Mouse (Mus musculus): ENCODE measurements around the gene Dync1li1. TPM values are rescaled to one million over a fixed set of nuclear protein-coding genes. Genes with fewer than 3 reads are reported as not detected.
"Not testable (repeated sequence)": the region's sequence is repeated elsewhere in the genome, so short reads cannot be mapped to it uniquely, and the experiment has no call there.

Gene Dync1li1
- total RNA-seq, 4 experiments from 2014 or later: 33.7 to 37.2 (median 35.5) TPM

GRCm38 (mm10) chr9:114727315-114727714, 38.7 kb downstream of the Dync1li1 start:
- DNase-seq (ENCODE audit: low spot score in 2 of 2): no peak

GRCm38 (mm10) chr9:114728432-114728831, 39.8 kb downstream of the Dync1li1 start:
- DNase-seq (ENCODE audit: low spot score in 2 of 2): not testable (repeated sequence)

GRCm38 (mm10) chr9:114729911-114730805, 41.6 kb downstream of the Dync1li1 start:
- DNase-seq (ENCODE audit: low spot score in 2 of 2): no peak

DNA sequence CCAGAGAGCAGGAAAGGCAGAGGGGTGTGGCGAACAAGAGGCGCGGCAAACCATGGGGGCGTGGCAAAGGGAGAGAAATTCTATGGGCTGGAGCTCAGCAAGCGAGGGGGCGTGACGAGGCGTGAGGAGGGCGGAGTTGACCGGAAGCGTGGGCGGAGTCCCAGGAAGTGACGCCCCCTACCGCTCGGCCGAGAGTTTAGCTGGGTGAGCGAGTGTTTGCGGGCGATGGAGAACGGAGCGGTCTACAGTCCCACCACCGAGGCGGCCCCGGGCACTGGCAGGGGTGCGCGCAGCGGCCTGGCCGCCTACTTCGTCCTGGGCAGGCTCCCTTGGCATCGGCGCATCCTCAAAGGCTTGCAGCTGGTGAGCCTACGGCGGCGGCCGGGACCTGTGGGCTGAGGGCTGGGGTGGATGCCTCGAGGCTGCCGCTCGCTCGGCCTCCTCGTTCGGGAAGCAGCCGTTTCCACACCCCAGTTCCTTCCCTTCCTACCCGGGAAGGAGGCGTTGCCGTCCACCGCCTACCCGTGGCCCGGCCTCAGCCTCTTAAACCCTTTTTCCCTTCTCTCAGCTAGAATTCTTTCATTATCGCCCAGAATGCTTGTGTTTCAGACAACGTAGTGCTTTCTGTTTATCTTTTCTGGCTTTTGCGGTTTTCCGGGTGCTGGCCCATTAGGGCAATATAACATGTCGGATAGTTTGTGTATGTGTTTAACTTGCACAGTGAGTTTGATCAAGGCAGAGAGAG, 42.6 kb downstream of the Dync1li1 start, which contains the start of gene Cmtm6:
TSS of gene Cmtm6 (plus strand) at position 106 of the 745 bp plus-strand sequence.
- peak; percentile 95 to 96 for DNase-seq (ENCODE audit: low spot score in 2 of 2)

- DNase-seq (ENCODE audit: low spot score in 2 of 2): no peak
Measured at GRCm38 (mm10) chr9:114731871-114732682, 43.5 kb downstream of the Dync1li1 start.

DNA sequence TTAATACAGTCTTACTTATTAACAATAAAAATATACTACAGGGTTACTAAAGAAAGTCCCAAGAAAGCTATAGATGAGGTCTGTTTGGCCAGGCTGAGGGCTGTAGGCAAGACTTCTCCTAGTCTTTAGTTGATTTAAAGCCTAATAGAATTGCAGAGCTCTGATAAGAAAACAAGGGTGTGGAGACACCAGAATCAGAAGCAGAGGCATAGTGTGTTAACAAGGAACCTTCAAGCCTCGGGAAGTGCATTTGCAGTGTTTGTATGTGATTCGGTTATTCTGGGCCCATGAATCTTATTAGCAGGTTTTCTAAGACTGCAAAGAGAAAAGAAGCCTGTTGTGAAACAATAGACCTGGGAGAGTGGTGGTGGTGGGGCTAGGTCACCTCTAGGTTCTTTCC, 44.6 kb downstream of the Dync1li1 start:
- no peak for DNase-seq (ENCODE audit: low spot score in 2 of 2)

GRCm38 (mm10) chr9:114736442-114736841, 47.9 kb downstream of the Dync1li1 start:
- DNase-seq (ENCODE audit: low spot score in 2 of 2): no peak

- no peak for DNase-seq (ENCODE audit: low spot score in 2 of 2)
Measured at GRCm38 (mm10) chr9:114740336-114740735, 51.7 kb downstream of the Dync1li1 start.

DNA sequence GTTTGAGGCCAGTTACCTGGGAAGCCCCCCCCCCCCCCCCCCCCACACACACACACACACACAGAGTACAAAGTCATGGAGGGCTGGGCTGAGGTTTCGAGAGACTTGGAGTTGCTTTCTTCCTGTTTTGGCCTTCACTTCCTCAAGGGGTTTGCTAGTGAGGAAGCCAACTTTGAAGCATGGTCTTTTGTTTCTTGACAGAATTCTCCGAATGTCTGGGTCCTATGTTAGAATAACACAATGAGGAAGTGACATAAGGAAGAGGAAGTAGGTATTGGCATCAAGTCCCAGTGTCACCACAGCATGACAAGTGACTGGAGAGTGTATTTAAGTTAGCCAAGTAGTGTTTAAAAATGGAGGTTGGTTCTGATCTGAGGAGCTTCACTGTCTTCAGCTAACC, 54.1 kb downstream of the Dync1li1 start:
- no peak for DNase-seq (ENCODE audit: low spot score in 2 of 2)

DNA sequence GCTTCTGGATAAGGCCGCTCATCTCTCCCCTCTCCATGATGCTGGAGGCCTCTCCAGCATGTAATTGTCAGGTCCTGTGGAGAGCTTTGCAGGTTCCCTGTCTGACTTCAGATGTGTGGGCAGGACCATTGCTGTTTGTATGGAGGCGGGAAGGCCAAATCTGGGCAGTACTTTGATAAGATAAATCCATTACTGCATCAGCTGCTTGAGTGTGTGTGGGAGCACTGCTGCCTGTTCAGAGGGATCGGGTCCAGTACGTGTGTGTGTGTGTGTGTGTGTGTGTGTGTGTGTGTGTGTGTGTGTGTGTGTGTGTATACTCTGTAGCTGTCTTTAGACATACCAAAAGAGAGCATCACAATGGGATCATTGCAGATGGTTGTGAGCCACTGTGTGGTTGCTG, 56.6 kb downstream of the Dync1li1 start:
- no peak for DNase-seq (ENCODE audit: low spot score in 2 of 2)

DNA sequence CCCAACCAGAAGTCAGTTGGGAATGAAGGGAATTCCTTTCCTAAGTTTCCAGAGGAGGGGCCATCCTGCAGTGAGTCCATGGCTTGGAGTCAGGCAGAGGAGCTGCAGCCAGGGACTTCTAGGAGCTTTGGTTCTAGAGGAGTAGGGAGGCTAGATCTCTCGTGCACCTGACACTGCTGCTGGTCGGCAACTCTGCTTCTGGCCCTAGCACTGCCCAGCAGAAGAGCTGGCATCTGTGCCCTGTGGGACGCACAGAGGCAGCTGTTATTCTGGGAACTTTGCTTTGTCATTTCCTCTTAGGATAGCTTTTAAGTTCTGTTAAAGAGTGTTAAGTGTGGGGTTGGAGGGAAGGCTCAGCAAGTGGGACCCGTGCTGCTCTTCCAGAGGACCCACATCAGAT, 57.1 kb downstream of the Dync1li1 start:
- no peak for DNase-seq (ENCODE audit: low spot score in 2 of 2)

DNA sequence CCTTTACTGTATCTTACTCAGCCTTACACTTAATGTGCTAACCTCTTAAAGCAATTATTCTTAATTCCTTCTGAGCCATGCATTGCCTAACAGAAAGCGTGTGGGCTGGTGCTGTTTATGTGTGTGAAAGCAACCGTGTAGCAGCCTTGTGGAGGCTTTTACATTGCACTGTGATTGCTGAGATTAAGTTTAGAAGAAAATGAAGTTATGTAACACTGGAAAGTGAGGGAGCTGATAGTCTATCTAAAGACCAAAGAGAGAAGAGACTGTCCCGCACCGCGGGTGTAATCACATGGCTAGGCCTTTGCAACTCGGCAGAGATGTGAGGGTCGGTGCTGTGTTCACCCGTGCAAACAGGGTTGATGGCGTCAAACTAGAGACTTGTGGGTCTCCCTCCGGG, 58.4 kb downstream of the Dync1li1 start:
- DNase-seq (ENCODE audit: low spot score in 2 of 2): no peak

DNA sequence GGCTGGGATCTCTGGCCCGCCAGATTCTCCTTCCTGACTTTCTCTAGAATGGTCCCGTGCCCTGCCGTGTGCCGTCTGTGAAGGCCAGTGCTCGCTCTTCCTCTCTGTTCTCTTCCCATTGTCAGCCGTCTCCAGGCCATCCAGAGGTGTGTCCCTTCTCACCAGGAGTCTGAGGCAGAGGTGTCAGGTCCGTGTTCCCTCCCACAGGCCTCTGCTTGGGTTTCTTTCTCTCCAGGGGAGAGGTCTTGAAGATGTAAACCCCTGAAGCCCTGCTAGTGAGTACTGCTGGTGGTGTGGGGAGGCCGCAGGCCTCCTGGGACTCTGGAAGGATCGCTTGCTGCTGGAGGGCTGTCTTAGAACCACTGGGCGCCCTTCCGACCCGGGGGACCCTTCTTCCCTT, 58.9 kb downstream of the Dync1li1 start:
- DNase-seq (ENCODE audit: low spot score in 2 of 2): no peak

- DNase-seq (ENCODE audit: low spot score in 2 of 2): no peak
Measured at GRCm38 (mm10) chr9:114751582-114751981, 63.0 kb downstream of the Dync1li1 start.

- no peak for DNase-seq (ENCODE audit: low spot score in 2 of 2)
Measured at GRCm38 (mm10) chr9:114752311-114752710, 63.7 kb downstream of the Dync1li1 start.

DNA sequence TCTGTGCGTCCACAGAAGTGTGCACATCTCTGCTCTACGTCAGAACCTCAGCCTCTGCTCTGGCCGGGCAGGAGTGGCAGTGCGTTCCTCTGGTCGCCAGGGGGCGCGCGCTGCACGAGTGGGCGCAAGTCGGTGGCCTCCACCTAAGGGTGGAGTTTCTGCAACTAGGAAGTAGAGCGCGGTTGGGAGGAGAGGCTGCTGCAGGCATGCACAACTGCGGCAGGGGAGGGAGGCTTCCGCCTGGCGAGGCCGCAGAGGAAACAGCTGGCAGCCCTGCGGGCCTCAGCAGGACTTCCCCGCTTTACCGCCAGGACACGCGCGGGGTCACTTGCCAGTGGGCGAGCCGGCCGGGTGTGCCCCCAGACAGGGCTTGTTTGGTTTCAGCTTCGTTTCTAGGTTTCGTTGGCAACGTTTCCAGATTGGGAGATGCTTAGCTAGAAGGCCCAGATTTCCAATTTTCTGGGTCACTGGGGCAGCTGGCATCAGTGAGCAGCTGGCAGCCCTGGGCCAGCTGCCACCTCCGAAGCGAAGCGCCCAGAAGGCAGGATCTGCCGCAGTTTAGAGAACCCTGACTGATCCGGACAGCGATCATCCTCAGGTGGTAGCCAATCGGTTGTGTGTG, 64.4 kb downstream of the Dync1li1 start:
- DNase-seq (ENCODE audit: low spot score in 2 of 2): peak; percentile 84 to 86

DNA sequence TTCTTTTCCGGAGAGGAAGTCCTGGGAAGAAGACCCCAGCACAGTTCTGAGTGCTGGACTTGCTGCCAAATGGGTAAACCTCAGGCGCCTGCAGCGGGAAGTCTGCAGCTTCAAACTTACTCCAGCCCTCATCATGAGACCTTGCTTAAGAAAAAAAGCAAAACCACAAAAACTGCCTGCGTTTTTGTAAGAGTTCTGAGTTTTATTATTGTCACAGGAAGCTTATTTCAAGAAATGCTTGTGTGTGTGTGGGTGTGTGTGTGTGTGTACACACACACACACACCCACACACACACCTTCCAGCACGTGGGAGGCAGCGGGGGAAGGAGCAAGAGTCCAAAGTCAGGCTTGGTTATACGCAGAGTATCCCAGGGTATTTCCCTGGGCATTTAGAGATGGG, 69.7 kb downstream of the Dync1li1 start:
- DNase-seq (ENCODE audit: low spot score in 2 of 2): no peak

DNA sequence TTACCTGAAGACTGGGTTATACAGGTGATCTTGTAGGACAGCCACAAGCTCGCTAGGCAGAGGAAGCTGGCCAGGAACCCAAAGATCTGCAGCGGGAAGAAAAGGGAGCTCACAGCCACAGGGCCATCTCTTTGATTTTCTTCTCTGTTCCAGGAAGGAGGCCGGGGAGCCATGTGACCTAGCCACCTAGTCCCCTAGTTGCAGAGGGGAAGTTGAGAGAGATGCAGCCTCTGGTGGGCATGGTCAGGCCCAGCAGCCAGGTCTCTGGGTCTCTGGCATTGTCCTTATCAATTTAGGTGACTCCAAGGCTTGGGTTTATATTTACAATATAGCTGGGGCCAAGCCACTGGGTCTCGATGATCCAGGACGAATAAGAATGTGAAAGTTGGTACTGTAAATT, 70.2 kb downstream of the Dync1li1 start:
- no peak for DNase-seq (ENCODE audit: low spot score in 2 of 2)

- DNase-seq (ENCODE audit: low spot score in 2 of 2): no peak
Measured at GRCm38 (mm10) chr9:114759886-114760285, 71.3 kb downstream of the Dync1li1 start.

- no peak for DNase-seq (ENCODE audit: low spot score in 2 of 2)
Measured at GRCm38 (mm10) chr9:114760353-114760752, 71.8 kb downstream of the Dync1li1 start.

DNA sequence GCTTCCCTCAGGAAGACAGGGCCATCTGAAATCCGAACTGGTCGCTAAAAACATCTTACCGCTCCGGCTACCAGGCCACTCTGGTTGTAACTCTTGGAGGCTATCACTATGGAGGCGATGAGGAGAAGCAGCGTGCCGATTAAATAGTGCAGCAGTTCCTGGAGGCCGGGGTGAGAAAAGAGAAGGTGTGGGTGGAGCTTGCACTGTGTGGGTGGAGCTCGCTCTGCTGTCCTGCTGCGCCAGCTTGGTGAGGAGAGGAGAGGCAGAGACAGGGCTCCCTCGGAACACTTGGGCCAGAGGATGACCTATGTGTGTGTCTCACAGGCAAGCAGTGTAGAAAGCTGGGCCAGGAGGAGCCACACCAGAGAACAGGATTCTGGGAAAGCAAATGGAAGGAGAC, 73.3 kb downstream of the Dync1li1 start:
- DNase-seq (ENCODE audit: low spot score in 2 of 2): no peak

Measured in gastrocnemius, adult 8-10 months (tissue).